Mouse (Mus musculus) liver, embryonic 13.5 days (tissue): ENCODE results near the gene Gbp2. TPM values are rescaled to one million over a fixed set of nuclear protein-coding genes. Genes with fewer than 3 reads are reported as not detected.
A peak's percentile ranks its signal among the peaks of the same experiment; 100 is the strongest.
"Not testable (repeated sequence)": the region's sequence is repeated elsewhere in the genome, so short reads cannot be mapped to it uniquely, and the experiment has no call there.

Experiments
- ATAC-seq: fragments of 200-750 bp; cut with Nextera tagmentation; 2 replicates; pipeline ENCODE4 v1.8.0; 2017; ENCODE audit warnings: low read depth, mild to moderate bottlenecking, moderate number of reproducible peaks, moderate library complexity
- DNase-seq: peaks from one replicate; pipeline ENCODE4 v3.0.0; 2022
- H3K27ac ChIP-seq: fragments of 300-500 bp; sonication (generic); 2 replicates; pipeline ENCODE4 v1.5.1; 2015; ENCODE audit warnings: moderate library complexity, mild to moderate bottlenecking, inconsistent platforms
- H3K27me3 ChIP-seq: fragments of 300-500 bp; sonication (generic); 2 replicates; pipeline ENCODE4 v1.6.1; 2015; ENCODE audit warnings: mild to moderate bottlenecking, inconsistent platforms
- H3K36me3 ChIP-seq: fragments of 300-500 bp; sonication (generic); 2 replicates; pipeline ENCODE4 v1.6.1; 2015; ENCODE audit warnings: mild to moderate bottlenecking, inconsistent platforms
- H3K4me1 ChIP-seq: fragments of 300-500 bp; sonication (generic); replicated peaks from 2 replicates; pipeline ENCODE4 v1.6.1; 2015; ENCODE audit warnings: inconsistent platforms
- H3K4me2 ChIP-seq: fragments of 300-500 bp; sonication (generic); 2 replicates; pipeline ENCODE4 v1.6.1; 2015; ENCODE audit warnings: inconsistent platforms, mild to moderate bottlenecking, moderate library complexity
- H3K4me3 ChIP-seq: fragments of 300-500 bp; sonication (generic); replicated peaks from 2 replicates; pipeline ENCODE4 v1.5.1; 2015; ENCODE audit warnings: mild to moderate bottlenecking, inconsistent platforms
- H3K9ac ChIP-seq: fragments of 300-500 bp; sonication (generic); 2 replicates; pipeline ENCODE4 v1.6.1; 2015; ENCODE audit warnings: mild to moderate bottlenecking, inconsistent platforms
- H3K9me3 ChIP-seq: fragments of 300-500 bp; sonication (generic); replicated peaks from 2 replicates; pipeline ENCODE4 v1.6.1; 2016; ENCODE audit warnings: inconsistent platforms
- WGBS: fragments of 180-500 bp; shearing (Covaris S2); methylation state at CpG from one replicate; pipeline ENCODE4 v1.1.7; 2015; ENCODE audit not compliant: insufficient replicate concordance; 5-methylcytosine and 5-hydroxymethylcytosine counted together
- polyA plus RNA-seq: library from polyadenylated mRNA; unstranded; fragments of >200 nt; fragmentation: Nextera tagmentation; extraction: Ambion mirVana; gene quantifications from 2 replicates; pipeline ENCODE4 v1.2.1, GENCODE M21; 2015

Gbp2 gene
- polyA plus RNA-seq, 1 experiment from 2014 or later = 2.1 TPM

DNA sequence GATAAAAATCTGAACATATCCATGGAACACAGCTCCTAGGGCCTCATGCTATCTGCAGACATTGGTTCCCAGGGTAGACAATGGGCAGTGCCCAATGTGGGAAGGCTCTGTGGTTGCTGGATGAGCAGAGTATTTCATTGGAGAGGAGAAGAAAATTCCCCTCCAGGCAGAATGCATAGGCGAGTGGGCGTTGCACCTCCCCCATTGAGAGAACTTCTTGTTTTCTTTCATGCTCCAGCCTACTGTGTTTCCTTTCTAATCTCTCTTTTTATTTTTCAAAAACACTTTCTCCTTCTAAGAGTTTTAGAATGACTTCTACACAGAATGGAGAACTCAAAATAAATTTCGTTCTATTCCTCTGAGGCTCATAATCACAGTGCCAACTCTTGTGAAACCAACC lies 1.7 kb upstream of the Gbp2 start:
- ATAC-seq = no peak
- Histone ChIP-seq H3K27me3 (no peaks in the 10 kb centered on the region), H3K4me1 (peaks cover 6% of the 10 kb centered on the region; the same call in 1 of the 2 replicates), H3K4me2 (no peak overlapping the region), H3K9ac (no peak overlapping the region), H3K4me3 (no peak overlapping the region), H3K9me3 (no peaks in the 10 kb centered on the region), H3K36me3 (no peaks in the 10 kb centered on the region), H3K27ac (no peak overlapping the region)
- 61% methylated on average over 3 of the region's 3 CpGs for WGBS
- DNase-seq = no peak

DNA sequence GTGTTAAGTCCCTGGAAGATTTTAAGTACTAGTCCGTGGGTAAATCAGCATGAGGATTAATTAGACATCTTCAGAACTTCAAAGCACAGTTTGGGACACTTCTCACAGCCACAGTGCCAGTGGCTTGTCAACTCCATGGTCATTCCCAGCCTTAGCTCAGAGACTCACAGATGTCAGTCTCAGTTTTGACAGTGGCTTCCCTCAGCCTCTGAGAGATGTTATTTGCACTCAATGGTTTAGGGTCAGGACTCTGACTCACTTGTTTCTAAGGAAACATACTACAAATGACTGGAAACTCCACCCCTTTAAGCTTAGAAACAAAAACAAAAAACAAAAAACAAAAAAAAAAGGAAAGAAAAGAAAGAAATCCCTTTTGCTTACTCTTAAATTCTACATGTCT lies 796 bp upstream of the Gbp2 start:
- Histone ChIP-seq H3K9ac (no peak overlapping the region), H3K27ac (no peak overlapping the region), H3K27me3 (no peaks in the 10 kb centered on the region), H3K4me3 (no peak overlapping the region), H3K4me1 (peaks cover 6% of the 10 kb centered on the region; the same call in 1 of the 2 replicates), H3K36me3 (no peaks in the 10 kb centered on the region), H3K4me2 (no peak overlapping the region), H3K9me3 (no peaks in the 10 kb centered on the region)
- ATAC-seq (no peak), DNase-seq (no peak)
- 33% methylated on average over 1 of the region's 1 CpGs for WGBS

DNA sequence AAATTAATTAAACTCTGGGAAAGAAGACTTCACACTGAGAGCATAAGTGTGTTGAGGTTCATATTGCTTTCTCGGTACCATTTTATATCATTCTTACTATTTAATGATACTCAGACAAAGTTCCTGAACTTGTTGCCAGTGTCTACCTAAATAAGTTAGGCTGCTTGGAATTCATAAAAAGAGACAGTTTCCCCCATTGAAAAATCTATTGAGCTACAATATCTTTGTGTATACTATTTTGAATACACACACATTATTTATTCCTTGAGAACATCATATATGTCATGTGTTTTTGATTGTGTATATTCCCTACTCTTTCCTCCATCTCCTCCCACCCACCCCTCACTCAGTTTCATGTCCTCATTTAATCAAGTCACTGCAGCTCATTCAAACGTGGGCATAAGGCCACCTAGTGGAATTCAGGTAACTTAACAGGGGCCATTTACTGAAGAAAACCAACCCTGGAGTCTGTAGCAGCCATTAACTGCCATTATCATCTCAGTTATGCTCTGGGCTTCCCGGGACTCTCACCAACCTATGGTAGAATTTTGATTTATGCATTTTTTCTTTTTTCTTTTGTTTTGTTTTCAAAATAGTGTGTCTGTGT lies 657 bp downstream of the Gbp2 start:
- peak overlapping the region; percentile 41; the same call in 1 of the 2 replicates for H3K4me3 ChIP-seq
- no peaks in the 10 kb centered on the region for H3K27me3 ChIP-seq
- H3K27ac ChIP-seq = no peak overlapping the region
- peak overlapping the region; percentile 58 for H3K4me2 ChIP-seq
- WGBS = 38% methylated on average over 3 of the region's 3 CpGs
- H3K4me1 ChIP-seq = peaks cover 6% of the 10 kb centered on the region; the same call in 1 of the 2 replicates
- ATAC-seq (no peak), DNase-seq (no peak)
- no peaks in the 10 kb centered on the region for H3K36me3 ChIP-seq
- H3K9ac ChIP-seq = no peak overlapping the region
- H3K9me3 ChIP-seq = no peaks in the 10 kb centered on the region

DNA sequence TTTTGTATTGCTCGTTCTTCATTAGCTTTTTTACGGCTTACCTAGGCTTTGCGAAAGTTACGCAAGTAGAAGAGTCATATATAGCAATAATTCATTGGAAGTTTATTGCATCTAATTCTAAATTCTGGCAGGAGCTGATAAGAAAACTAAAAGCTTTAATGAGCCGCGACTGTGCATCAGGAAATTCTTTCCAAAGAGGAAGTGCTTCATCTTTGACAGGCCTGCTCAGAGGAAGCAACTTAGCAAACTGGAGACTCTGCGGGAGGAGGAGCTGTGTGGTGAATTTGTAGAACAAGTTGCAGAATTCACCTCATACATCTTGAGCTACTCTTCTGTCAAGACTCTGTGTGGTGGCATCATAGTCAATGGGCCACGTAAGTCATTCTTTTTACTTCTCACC lies 10.0 kb downstream of the Gbp2 start:
- no peak for DNase-seq
- WGBS = 36% methylated on average over 8 of the region's 8 CpGs
- ATAC-seq = no peak
- H3K4me1 ChIP-seq = no peaks in the 10 kb centered on the region
- H3K4me3 ChIP-seq = no peak overlapping the region
- no peaks in the 10 kb centered on the region for H3K36me3 ChIP-seq
- H3K9ac ChIP-seq = no peak overlapping the region
- no peaks in the 10 kb centered on the region for H3K27me3 ChIP-seq
- no peaks in the 10 kb centered on the region for H3K9me3 ChIP-seq
- no peak overlapping the region for H3K27ac ChIP-seq
- H3K4me2 ChIP-seq = no peak overlapping the region

DNA sequence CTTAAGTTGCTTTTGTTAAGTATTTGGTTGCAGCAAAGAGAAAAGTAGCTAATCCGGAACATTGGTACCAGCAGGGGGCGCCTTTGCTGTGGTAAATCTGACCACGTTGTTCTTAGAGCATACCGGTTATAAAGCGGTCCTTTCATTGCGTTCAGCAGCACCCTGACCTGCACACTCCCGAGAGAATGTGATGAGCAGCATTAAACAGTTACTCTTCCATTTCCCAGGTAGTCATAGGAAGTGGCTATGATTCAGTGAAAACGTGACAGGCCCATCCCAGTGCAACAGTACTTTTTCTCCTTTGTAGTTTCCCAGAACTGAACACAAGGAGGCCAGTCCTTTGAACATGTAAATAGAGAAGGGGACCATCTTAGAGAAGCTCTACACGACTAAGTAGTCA lies 19.8 kb downstream of the Gbp2 start:
- Histone ChIP-seq H3K9me3 (no peaks in the 10 kb centered on the region), H3K4me3 (no peak overlapping the region), H3K4me1 (no peaks in the 10 kb centered on the region), H3K9ac (no peak overlapping the region), H3K36me3 (no peaks in the 10 kb centered on the region), H3K4me2 (no peak overlapping the region), H3K27ac (no peak overlapping the region), H3K27me3 (no peaks in the 10 kb centered on the region)
- DNase-seq (peak; percentile 21), ATAC-seq (peak; percentile 29; the same call in 1 of the 2 replicates)
- 4% methylated on average over 9 of the region's 9 CpGs for WGBS

DNA sequence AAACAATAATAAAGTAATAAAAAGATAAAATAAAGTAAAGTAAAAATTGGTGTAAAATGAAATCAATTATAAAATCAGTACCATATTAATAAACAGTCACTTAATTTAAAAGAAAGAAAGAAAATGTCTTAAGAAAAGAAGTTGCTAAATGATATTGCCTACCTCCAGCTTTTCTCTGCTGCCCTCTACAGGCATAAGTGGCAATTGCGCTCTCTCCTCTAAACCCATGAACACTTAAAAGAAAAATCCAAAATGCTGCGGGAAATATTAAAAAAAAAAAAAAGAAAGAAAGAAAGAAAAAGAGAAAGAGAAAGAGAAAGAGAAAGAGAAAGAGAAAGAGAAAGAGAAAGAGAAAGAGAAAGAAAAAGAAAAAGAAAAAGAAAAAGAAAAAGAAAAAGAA lies 25.5 kb downstream of the Gbp2 start:
- not testable (repeated sequence) for ATAC-seq, H3K27me3 ChIP-seq, H3K36me3 ChIP-seq, H3K9me3 ChIP-seq, H3K4me1 ChIP-seq, H3K27ac ChIP-seq, H3K9ac ChIP-seq, H3K4me2 ChIP-seq, H3K4me3 ChIP-seq
- peak; percentile 15 for DNase-seq
- WGBS = 10% methylated on average over 2 of the region's 2 CpGs

DNA sequence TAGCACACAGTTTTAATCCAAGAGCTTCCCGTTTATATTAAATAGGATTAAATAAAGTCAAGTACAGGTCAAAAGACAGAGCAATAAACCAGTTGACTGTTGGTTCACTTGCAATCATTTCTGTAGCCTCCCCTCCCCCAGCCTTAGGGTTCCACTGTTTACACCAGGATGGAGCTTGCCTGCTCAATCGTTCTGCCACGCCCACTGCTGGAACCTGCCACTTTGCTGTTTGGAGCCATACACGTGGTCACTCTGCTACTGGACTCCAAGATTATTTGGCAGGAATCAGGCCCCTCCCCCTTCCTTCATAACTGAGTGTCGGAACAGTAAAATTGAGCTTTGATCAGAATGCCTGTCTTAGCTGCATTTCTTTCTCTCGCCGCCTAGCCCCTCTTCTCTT lies 27.4 kb downstream of the Gbp2 start:
- H3K4me2 ChIP-seq, H3K27me3 ChIP-seq, H3K4me3 ChIP-seq, H3K9me3 ChIP-seq, ATAC-seq, H3K27ac ChIP-seq, H3K9ac ChIP-seq, DNase-seq, H3K36me3 ChIP-seq, H3K4me1 ChIP-seq: not testable (repeated sequence)
- WGBS = 56% methylated on average over 7 of the region's 7 CpGs

DNA sequence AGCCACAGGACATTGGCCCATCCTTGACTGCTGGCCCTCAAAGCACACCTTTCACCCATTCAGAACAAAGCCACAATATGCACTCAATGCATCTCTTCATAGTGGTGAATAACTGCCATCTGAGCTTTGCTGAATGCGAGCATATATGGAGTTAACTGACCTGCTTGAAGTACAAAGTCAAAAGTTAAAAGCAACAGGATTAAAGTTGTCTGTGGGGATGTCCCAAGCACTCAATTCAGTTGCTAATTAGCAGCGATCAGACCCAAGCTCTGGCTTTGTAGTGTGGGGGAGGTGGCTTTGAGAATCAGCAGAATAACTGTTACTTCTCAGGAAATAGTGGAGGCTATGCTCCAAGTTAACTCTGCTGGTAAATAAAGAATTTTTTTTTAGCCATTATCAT lies 29.8 kb downstream of the Gbp2 start:
- Histone ChIP-seq H3K36me3 (no peaks in the 10 kb centered on the region), H3K9me3 (no peaks in the 10 kb centered on the region), H3K4me1 (no peaks in the 10 kb centered on the region), H3K27ac (no peak overlapping the region), H3K4me3 (no peak overlapping the region), H3K27me3 (no peaks in the 10 kb centered on the region), H3K9ac (no peak overlapping the region), H3K4me2 (no peak overlapping the region)
- DNase-seq = no peak
- WGBS = 47% methylated on average over 2 of the region's 2 CpGs
- no peak for ATAC-seq

DNA sequence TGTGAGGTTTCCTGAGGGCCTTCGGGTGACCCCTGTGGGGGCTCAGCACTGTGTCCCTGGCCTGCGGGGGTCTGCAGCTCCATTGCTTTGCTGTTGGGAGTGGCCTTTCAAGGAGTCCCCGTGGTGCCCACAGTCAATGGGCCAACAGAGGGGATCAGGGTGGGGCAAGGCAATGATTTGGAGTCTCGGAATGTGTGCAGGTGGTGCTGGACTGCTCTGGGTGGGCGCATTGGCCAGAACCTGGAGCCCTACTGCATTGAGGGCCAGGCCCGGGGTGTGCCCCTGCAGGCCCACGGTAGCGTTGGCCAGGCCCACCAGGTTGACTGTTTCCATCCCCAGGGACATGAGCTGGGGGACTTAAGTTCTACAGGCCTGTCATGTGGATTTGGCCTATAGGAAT lies 44.3 kb downstream of the Gbp2 start:
- WGBS = 79% methylated on average over 8 of the region's 8 CpGs

DNA sequence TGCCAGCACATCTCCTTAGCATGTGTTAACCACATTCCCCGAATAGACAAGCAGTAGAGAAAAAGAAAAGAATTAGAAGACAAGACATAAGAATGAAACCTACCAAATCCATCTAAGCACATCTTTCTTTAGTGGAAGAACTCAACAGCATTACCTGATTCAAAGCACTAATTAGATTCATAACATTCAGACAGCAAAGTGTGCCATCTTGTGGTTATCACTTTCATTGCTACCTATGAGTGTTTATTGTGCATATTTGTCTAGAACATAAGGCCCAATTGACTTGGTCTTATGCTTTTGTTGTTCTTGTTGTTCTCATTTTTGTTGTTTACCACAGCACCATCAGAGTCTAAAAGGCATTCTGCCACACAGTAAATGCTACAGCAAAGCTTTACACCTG lies 54.2 kb downstream of the Gbp2 start:
- no peaks in the 10 kb centered on the region for H3K4me1 ChIP-seq
- DNase-seq = no peak
- ATAC-seq = no peak
- WGBS = 42% methylated on average over 1 of the region's 1 CpGs
- H3K36me3 ChIP-seq = no peaks in the 10 kb centered on the region
- H3K4me3 ChIP-seq = no peak overlapping the region
- no peaks in the 10 kb centered on the region for H3K27me3 ChIP-seq
- no peaks in the 10 kb centered on the region for H3K9me3 ChIP-seq
- no peak overlapping the region for H3K4me2 ChIP-seq
- no peak overlapping the region for H3K27ac ChIP-seq
- no peak overlapping the region for H3K9ac ChIP-seq

More for the DNA sequence above, 44.3 kb downstream of the Gbp2 start:
- no peak overlapping the region for H3K9ac ChIP-seq
- H3K36me3 ChIP-seq = no peaks in the 10 kb centered on the region
- no peak overlapping the region for H3K27ac ChIP-seq
- H3K4me1 ChIP-seq = no peaks in the 10 kb centered on the region
- no peak for DNase-seq
- H3K4me2 ChIP-seq = no peak overlapping the region
- H3K27me3 ChIP-seq = no peaks in the 10 kb centered on the region
- ATAC-seq = 0 out of 2 replicates have a peak, but pooled peaks have one; percentile 20
- no peaks in the 10 kb centered on the region; the same call in 1 of the 2 replicates for H3K9me3 ChIP-seq
- H3K4me3 ChIP-seq = no peak overlapping the region
